Mouse (Mus musculus) intestine, embryonic 14.5 days (tissue): ENCODE measurements at regions not wholly inside any gene's neighbourhood (a gene's known extent, or its start where the extent isn't known, plus 50 kb on each side); places are given as distances from the start of the nearest gene placed in this dataset.
A peak's percentile ranks its signal among the peaks of the same experiment; 100 is the strongest.

Experiments
- ATAC-seq: fragments of 200-750 bp; cut with Nextera tagmentation; replicated peaks from 2 replicates; pipeline ENCODE4 v1.8.0; 2017; ENCODE audit warnings: low read depth, moderate number of reproducible peaks, moderate TSS enrichment, moderate library complexity; ENCODE audit not compliant: low FRiP score, low TSS enrichment
- DNase-seq: peaks from one replicate; pipeline ENCODE4 v3.0.0-alpha.2; 2018; ENCODE audit warnings: low spot score
- H3K27ac ChIP-seq: fragments of 300-500 bp; sonication (generic); 2 replicates; pipeline ENCODE4 v1.5.1; 2014; ENCODE audit warnings: low read depth, mild to moderate bottlenecking, control low read depth
- H3K27me3 ChIP-seq: fragments of 300-500 bp; sonication (generic); replicated peaks from 2 replicates; pipeline ENCODE4 v1.6.1; 2014; ENCODE audit warnings: low read length, control low read depth; ENCODE audit not compliant: control insufficient read depth, insufficient read depth
- H3K36me3 ChIP-seq: fragments of 300-500 bp; sonication (generic); 2 replicates; pipeline ENCODE4 v1.6.1; 2014; ENCODE audit warnings: low read length, control low read depth; ENCODE audit not compliant: control insufficient read depth, insufficient read depth
- H3K4me1 ChIP-seq: fragments of 300-500 bp; sonication (generic); replicated peaks from 2 replicates; pipeline ENCODE4 v1.6.1; 2014; ENCODE audit warnings: low read length, control low read depth, mixed read lengths; ENCODE audit not compliant: control insufficient read depth, insufficient read depth
- H3K4me2 ChIP-seq: fragments of 300-500 bp; sonication (generic); 2 replicates; pipeline ENCODE4 v1.6.1; 2014; ENCODE audit warnings: low read length
- H3K4me3 ChIP-seq: fragments of 300-500 bp; sonication (generic); 2 replicates; pipeline ENCODE4 v1.5.1; 2014; ENCODE audit warnings: low read depth, low read length, control low read depth, mixed read lengths
- H3K9ac ChIP-seq: fragments of 300-500 bp; sonication (generic); 2 replicates; pipeline ENCODE4 v1.6.1; 2014; ENCODE audit warnings: mild to moderate bottlenecking, low read length
- H3K9me3 ChIP-seq: fragments of 300-500 bp; sonication (generic); 2 replicates; pipeline ENCODE4 v1.6.1; 2016; ENCODE audit warnings: low read length, control low read depth; ENCODE audit not compliant: control insufficient read depth
- WGBS: fragments of 180-500 bp; shearing (Covaris S2); extraction: QIAGEN DNeasy Blood & Tissue Kit; methylation state at CpG from one replicate; pipeline ENCODE4 v1.1.7; 2014; 5-methylcytosine and 5-hydroxymethylcytosine counted together

- no peak for ATAC-seq
- WGBS: 78% methylated on average over 5 of the region's 5 CpGs
- no peak overlapping the region for H3K4me3 ChIP-seq
Observed at GRCm38 (mm10) chr11:20404476-20404875, 72.0 kb upstream of the Slc1a4 start.

DNA sequence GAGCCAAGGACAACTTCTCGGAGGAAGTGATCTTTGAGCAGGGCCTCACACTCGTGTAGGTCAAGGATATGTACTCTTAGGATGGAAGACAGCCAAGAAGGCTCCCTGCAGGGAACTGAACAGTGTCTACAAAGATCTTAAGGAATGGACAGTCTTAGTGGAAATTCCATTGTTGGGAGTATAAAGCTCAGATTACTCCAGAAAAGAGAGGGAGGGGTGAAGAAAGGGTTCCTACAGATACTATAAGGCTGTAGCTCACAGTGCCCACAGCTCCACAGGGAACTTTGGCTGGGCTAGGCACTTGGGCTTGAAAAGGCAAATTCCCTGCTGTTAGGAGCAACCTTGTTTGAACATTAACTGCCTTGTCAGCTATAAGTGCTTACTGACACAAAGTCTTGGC, 85.6 kb upstream of the Slc1a4 start:
- ATAC-seq: no peak
- no peaks in the 10 kb centered on the region for H3K27me3 ChIP-seq
- no peak overlapping the region for H3K4me2 ChIP-seq
- no peaks in the 10 kb centered on the region for H3K36me3 ChIP-seq
- no peak for DNase-seq
- peaks cover 25% of the 10 kb centered on the region for H3K9me3 ChIP-seq
- no peaks in the 10 kb centered on the region for H3K4me1 ChIP-seq
- no peak overlapping the region for H3K4me3 ChIP-seq
- WGBS: 86% methylated on average over 2 of the region's 2 CpGs
- H3K27ac ChIP-seq: no peak overlapping the region
- H3K9ac ChIP-seq: no peak overlapping the region

More at GRCm38 (mm10) chr11:20404476-20404875, 72.0 kb upstream of the Slc1a4 start:
- Histone ChIP-seq H3K9me3 (no peaks in the 10 kb centered on the region), H3K4me2 (no peak overlapping the region), H3K27ac (no peak overlapping the region), H3K27me3 (no peaks in the 10 kb centered on the region), H3K4me1 (no peaks in the 10 kb centered on the region), H3K36me3 (no peaks in the 10 kb centered on the region), H3K9ac (no peak overlapping the region)
- DNase-seq: no peak

DNA sequence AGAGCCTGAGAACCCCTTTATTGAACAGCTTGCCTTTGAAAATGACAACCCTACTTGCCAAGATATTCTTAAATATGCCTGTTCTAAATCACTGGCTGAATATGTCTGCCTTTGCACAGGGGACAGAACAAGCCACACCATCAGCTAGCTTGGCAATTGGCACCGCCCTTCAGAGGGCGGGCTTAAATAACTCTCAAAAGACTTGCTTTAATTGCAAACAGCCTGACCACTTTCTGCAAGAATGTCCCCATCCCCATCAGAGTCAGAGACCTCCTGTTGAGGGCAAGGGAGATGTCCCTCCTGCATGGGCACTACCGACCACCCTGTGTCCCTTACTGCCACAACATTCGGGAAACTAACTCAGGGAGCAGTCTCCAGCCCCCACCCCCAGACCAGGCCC, 88.4 kb upstream of the Slc1a4 start:
- DNase-seq (no peak), ATAC-seq (no peak)
- Histone ChIP-seq H3K4me2 (no peak overlapping the region), H3K27ac (no peak overlapping the region), H3K36me3 (no peaks in the 10 kb centered on the region), H3K9ac (no peak overlapping the region), H3K27me3 (no peaks in the 10 kb centered on the region), H3K4me1 (no peaks in the 10 kb centered on the region), H3K4me3 (no peak overlapping the region), H3K9me3 (peaks cover 12% of the 10 kb centered on the region)
- 71% methylated on average over 4 of the region's 4 CpGs for WGBS

GRCm38 (mm10) chr11:20436057-20436456, 103.5 kb upstream of the Slc1a4 start:
- Histone ChIP-seq H3K4me1 (no peaks in the 10 kb centered on the region), H3K9me3 (no peaks in the 10 kb centered on the region), H3K4me2 (no peak overlapping the region), H3K27me3 (no peaks in the 10 kb centered on the region), H3K9ac (no peak overlapping the region), H3K4me3 (no peak overlapping the region), H3K36me3 (no peaks in the 10 kb centered on the region), H3K27ac (no peak overlapping the region)
- 72% methylated on average over 9 of the region's 9 CpGs for WGBS
- DNase-seq: no peak
- no peak for ATAC-seq

GRCm38 (mm10) chr11:20442476-20442875, 100.6 kb upstream of the Sertad2 start:
- DNase-seq: no peak
- H3K9ac ChIP-seq: no peak overlapping the region
- no peak overlapping the region for H3K4me3 ChIP-seq
- no peaks in the 10 kb centered on the region for H3K36me3 ChIP-seq
- H3K27me3 ChIP-seq: no peaks in the 10 kb centered on the region
- H3K27ac ChIP-seq: no peak overlapping the region
- ATAC-seq: no peak
- no peaks in the 10 kb centered on the region for H3K4me1 ChIP-seq
- WGBS: 23% methylated on average over 4 of the region's 4 CpGs
- no peaks in the 10 kb centered on the region for H3K9me3 ChIP-seq
- H3K4me2 ChIP-seq: no peak overlapping the region

DNA sequence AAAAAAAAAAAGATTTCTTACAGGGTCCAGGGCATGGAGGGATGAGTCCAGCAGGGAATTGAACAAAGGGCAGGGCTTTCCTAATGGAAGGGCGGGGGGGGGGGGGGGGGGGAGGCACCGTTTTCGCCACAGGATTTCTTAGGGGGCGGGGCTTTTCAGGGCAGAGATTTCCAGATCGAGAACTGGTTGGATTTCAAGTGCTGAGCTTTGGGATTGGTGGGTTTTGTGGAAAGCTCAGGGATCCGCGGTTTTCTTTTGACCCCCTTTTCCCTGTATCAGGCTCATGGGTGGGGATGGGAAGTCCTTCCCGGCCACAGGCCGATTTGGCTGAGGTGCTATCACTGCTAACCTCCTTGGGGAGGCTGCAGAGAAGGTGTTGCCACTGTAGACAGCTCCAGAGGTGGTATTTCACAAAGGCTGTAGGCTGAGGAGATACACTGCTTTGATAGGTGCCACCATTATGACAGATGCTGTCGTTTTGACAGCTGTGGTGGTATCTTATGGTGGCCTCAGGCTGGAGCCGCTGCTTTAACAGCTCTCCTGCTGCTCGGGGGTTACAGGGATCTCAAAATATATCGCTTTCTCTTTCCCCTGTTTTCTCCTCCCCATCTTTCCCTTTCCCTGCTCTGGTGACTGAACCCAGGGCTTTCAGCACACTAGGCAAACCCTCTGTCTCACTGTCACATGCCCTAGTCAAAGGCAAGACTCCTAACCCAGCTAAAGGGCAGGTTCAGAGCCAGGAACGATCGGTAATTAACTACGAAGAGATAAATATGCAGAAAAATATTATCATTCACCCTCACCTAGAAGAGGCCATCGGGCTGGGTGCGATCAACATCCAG, 97.8 kb upstream of the Sertad2 start:
- no peak overlapping the region for H3K27ac ChIP-seq
- no peaks in the 10 kb centered on the region for H3K4me1 ChIP-seq
- no peaks in the 10 kb centered on the region for H3K27me3 ChIP-seq
- H3K4me3 ChIP-seq: peak overlapping the region; percentile 18
- ATAC-seq (peak; percentile 37; the same call in 1 of the 2 replicates), DNase-seq (no peak)
- peak overlapping the region; percentile 49 for H3K4me2 ChIP-seq
- H3K9ac ChIP-seq: no peak overlapping the region
- no peaks in the 10 kb centered on the region for H3K9me3 ChIP-seq
- WGBS: 16% methylated on average over 17 of the region's 18 CpGs
- H3K36me3 ChIP-seq: no peaks in the 10 kb centered on the region

DNA sequence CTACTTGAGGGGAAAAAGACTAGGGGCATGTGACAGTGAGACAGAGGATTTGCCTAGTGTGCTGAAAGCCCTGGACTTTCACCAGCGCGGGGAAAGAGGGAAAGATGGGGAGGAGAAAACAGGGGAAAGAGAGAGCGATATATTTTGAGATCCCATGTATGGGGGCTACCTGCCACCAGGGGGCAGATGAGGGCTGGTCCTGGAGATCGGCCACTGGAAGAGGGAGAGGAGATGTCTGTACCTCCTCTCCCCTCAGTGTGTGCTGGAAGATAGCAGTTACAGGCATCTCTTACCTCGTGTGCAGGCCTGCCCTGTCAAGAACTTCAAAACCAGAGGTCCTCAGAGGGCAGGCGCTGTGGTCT, 97.2 kb upstream of the Sertad2 start:
- H3K9me3 ChIP-seq: no peaks in the 10 kb centered on the region
- H3K4me2 ChIP-seq: peak overlapping the region; percentile 49
- H3K4me1 ChIP-seq: no peaks in the 10 kb centered on the region
- WGBS: 1% methylated on average over 6 of the region's 6 CpGs
- no peak overlapping the region for H3K27ac ChIP-seq
- no peak overlapping the region for H3K9ac ChIP-seq
- peak overlapping the region; percentile 18; the same call in 1 of the 2 replicates for H3K4me3 ChIP-seq
- H3K27me3 ChIP-seq: no peaks in the 10 kb centered on the region
- DNase-seq: peak; percentile 90
- peak; percentile 74; the same call in 1 of the 2 replicates for ATAC-seq
- no peaks in the 10 kb centered on the region for H3K36me3 ChIP-seq

DNA sequence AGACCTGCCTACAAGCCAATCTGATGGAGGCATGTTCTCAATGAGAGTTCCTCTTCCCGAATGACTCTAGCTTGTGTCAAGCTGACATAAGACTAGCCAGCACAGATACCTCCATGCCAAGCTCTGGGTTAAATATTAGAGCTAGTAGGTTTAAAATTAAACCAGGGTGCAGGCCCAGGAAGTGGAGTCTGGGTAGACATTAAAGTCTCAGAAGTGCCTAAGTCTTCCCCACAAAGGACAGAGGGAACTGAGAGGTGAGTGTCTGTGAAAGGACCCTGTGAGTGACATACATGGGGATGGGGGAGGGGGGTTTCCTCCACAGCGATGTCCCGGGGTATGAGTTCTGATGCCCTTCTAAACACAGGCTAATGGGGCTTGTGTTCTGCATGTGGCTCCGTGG, 90.2 kb upstream of the Sertad2 start:
- H3K27ac ChIP-seq: no peak overlapping the region
- no peak for ATAC-seq
- H3K4me3 ChIP-seq: no peak overlapping the region
- H3K36me3 ChIP-seq: no peaks in the 10 kb centered on the region
- 55% methylated on average over 4 of the region's 4 CpGs for whole genome bisulfite sequencing
- DNase-seq: no peak
- H3K27me3 ChIP-seq: no peaks in the 10 kb centered on the region; the same call in 1 of the 2 replicates
- peaks cover 7% of the 10 kb centered on the region; the same call in 1 of the 2 replicates for H3K4me1 ChIP-seq
- no peak overlapping the region for H3K4me2 ChIP-seq
- H3K9me3 ChIP-seq: no peaks in the 10 kb centered on the region
- no peak overlapping the region for H3K9ac ChIP-seq

DNA sequence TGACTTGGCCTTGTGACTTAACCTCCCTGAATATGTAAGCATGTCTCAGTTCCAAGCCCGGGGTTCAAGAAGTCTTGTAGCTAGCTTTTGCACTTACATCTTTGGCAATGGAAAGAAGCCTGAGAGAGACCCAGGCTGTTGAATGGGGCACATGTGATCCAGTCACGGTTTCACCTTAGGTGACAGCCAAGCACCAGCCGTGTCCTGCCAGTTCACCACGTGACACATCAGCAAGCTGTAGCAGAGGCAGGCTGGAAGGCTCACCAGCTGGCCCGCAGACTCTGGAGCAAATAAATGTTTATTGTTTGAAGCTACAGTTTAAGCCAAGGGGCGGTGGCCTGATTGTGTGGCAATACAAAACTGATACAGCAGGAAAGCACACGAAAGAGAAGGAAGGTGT, 89.3 kb upstream of the Sertad2 start:
- H3K4me1 ChIP-seq: peaks cover 7% of the 10 kb centered on the region; the same call in 1 of the 2 replicates
- no peak overlapping the region for H3K4me2 ChIP-seq
- H3K27me3 ChIP-seq: no peaks in the 10 kb centered on the region; the same call in 1 of the 2 replicates
- no peaks in the 10 kb centered on the region for H3K9me3 ChIP-seq
- ATAC-seq (no peak), DNase-seq (no peak)
- H3K27ac ChIP-seq: no peak overlapping the region
- H3K36me3 ChIP-seq: no peaks in the 10 kb centered on the region
- H3K4me3 ChIP-seq: no peak overlapping the region
- 79% methylated on average over 7 of the region's 7 CpGs for WGBS
- H3K9ac ChIP-seq: no peak overlapping the region
